Mouse (Mus musculus) MN1 (cell line): ENCODE measurements around the gene AL607142.1.

Source experiments
- DNase-seq: peaks from one replicate; pipeline ENCODE4 v3.0.0-alpha.2; 2016; ENCODE audit warnings: low spot score

AL607142.1 gene

DNA sequence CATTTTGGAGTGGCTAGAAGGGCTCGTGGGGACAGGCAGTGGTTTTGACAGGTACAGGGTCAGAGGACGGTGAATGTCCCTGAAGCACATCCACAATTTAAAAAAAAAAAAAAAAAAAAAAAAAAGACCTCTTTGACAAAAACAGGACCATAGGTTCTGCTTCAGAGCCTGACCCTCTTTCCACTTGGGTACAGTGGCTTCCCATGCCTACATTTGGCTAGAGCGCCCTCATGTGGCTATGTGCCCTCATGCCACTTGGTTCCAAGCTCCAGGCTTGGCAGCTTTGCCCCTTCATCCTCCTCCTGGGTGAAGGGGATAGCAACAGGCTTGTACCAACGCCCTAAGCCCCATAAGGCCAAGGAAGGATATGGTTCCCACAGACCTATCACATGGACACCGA, 39.8 kb downstream of the AL607142.1 start:
- peak; percentile 39 for DNase-seq

DNA sequence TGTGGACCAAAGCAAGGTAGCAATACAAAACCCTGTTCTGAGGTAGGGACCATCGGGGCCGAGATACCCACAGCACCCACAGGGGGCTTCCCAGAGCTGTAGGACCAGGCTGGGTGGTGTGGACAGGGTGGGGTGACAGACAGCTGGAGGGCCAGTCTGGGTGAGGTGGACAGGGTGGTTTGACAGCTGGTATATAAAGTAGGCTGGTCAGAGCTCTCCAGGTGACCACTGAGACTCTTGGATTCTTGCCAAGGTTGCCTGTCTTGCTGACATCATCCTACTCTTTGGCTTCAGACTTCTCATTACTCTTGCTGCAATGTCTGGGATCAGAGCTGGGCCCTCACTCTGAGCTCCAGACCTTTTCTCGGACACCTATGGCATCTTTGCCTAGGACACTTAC, 41.6 kb downstream of the AL607142.1 start:
- peak; percentile 21 for DNase-seq

DNA sequence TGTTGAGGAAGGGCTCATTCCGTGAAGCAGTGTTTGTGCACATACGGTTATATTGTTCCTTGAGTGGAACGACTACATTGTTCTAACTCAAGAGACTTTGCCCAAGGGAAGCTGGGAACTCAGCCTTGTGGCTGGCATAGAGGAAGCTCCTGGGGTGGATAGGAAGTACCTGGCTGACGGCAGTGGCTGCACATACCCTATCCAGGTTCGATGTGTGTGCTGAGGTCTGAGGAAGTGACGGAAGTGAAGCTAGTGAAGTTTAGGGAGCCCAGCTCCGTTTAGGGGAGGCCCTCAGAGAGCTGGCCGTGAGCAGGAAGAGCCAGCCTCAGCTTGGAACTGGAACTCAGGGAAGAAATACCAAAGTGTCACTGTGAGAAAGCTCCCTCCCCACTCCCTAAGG, 43.0 kb downstream of the AL607142.1 start:
- DNase-seq, result no peak

DNA sequence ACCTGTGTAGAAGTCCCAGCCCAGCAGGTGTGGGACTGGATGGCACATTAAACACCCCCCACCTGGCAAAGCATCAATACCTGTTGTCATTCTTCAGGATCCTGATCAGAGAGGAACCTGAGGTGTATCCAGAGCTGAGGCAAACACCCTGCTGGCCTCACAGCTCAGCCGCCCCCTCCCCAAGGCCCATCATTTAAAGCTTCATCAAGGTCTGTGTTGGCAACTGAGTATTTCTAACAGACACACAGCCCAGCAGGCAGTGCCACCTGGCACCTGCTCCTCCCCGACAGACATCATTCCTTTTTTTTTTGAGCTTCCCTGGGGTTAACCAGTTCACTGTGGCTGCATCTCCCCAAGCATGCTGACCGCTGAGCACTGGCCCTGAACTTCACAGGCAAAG, 50.7 kb downstream of the AL607142.1 start:
- no peak for DNase-seq

DNA sequence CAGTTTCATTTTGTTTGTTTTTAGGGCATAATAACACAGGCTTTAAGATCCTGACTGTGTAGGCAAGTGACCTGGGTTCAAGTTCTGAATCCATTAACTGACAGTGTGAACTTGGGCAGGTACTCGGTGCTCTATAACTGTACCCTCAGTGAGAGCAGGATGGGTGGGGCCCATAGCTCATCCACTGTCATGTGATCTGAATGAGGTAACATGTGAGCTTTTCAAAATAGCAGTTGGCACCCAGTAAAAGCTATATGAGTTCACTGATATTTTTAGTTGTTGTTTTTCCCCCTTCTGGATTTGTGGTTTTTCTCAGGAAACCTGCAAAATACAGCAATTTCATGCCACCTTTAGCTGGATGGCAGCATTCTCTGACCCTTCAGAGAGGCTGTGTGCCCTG, 51.5 kb downstream of the AL607142.1 start:
- DNase-seq, result no peak

DNA sequence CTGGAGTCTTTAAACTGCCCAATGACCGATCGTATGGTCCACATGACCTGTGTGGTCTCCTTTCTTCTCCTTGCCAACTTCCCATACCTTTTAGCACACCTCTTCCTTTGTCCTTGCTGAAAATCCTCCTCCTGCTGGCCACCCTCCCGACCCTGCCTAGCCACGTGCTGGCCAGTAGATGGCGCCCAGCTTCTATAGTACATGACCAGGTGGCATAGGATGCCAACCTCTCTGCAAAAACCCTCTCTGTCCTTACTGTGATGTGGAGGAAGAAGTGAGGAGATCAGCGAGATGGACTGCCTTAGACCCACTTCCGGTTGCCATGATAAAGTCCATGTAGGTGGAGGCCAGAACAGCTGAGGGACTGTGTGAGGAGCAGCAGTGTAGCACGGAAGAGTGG, 55.5 kb downstream of the AL607142.1 start:
- DNase-seq, result peak; percentile 61

DNA sequence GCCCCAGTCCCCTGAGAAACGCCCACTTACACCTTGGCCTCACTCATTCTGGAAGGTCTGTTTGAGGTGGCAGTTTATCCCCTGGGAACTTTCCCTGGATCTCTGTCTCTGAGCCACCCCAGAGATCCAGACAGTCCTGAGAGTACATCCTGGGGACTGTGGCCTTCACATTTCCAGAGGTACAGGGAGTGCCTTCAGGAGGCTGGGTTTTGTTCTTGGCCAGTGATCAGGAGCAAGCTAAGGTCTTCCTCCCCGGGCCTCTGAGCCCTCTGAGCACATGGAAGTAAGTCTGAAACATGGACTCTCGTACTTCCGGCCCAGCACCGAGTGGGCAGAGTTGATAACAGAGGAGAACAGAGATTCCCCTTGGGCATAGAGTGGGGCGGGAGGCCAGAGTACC, 59.9 kb downstream of the AL607142.1 start:
- no peak for DNase-seq

DNA sequence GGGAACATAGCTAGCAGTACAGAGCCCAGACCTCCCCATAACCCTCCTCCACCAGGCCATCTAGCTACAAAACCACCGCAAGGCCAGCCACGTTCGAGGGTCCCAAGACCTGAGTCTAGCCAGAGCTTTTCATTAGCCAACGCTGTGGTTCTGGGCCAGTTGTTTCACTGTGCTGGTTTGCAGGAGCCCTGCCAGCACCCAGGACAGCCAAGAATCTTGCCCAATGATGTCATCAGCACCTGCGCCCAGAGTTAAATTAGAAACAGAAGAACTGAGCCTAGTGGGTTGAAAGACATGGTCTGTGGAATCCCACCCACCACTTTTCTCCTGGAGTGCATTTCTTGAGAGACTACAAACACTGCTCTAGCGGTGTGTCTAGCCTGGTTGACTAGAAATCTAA, 61.3 kb downstream of the AL607142.1 start:
- no peak for DNase-seq

DNA sequence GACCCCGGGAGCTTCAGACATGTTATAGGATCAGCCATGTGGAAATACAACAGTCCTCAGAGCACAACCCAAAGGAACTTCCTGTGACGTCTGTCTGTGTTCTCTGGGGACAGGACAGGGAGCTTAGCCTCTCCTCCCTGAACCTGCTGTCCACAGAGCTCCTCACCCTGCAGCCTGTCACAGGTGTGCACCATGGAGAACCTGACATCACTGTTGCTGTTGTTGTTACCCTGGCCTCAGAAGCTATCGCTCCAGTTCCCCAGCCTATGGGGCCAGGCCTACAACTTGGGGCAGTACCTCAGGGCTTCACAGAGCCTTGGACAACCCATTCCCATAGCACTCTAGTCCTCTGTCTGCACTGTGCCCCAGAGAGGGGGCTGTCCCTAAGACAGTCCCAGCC, 62.5 kb downstream of the AL607142.1 start:
- DNase-seq, result no peak

DNA sequence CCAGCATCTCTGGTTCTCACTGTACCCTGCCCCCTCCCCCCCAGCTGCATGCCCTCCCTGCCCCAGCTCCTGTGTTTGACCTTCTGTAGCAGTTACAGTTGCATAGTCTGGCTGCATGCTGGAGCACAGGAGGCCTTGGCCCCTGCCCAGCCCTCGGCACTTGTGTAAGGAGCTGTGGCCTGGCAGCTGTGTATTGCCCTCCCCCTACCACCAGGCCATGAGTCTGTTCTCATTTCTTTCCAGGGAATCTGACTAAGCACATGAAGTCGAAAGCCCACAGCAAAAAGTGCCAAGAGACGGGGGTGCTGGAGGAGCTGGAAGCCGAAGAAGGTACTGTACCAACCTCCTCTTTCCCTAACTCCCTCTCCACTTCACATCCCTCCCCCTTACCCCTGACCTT, 63.2 kb downstream of the AL607142.1 start:
- DNase-seq, result peak; percentile 61

DNA sequence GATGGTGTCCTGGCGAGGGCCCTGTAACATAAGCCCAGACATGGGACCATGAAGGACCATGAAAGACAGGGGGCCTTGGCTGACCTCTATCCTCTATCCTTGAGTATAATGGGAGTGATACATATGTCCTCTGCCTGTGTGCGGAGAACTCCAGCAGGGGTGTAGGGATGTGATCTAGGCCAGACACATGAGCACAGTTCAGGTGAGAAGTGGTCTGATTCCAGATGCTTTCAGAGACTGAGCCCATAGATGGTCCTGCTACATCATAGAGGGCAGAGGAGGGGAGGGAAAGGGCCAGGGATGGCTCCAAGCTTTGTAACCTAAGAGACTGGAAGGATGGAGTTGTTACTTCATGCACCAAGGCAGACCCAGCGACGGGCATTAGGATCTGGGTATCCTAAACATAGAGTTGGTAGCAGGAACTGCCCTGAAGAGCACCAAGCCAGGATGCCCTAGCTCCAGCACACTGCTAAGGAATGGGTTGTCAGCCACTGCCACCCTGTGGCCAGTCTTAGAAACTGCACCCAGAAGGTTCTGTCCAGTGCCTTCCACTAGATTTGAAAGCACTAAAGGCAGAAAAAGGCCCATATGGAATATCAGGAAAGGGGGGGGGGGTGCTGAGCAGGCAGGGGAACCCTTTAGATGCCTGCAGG, 64.6 kb downstream of the AL607142.1 start:
- DNase-seq, result peak; percentile 63

DNA sequence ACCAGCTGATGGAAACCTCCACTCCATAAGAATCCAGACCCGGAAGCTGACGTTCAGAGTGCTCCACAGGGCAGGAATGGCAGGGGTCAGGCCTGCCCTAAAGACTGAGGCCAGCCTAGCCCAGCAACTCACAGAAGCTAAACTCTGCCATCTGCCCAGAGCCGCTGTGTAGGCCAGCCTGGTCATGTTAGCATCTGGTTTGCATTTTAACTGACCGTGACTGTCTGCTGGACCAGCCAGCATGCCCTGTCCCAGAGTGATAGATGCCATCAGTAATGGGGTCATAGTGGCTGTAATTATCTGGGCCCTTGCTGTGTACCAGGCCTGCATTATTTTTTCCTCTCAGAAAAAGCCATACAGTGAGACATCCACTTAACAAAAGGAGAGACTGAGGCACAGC, 66.1 kb downstream of the AL607142.1 start:
- peak; percentile 70 for DNase-seq

DNA sequence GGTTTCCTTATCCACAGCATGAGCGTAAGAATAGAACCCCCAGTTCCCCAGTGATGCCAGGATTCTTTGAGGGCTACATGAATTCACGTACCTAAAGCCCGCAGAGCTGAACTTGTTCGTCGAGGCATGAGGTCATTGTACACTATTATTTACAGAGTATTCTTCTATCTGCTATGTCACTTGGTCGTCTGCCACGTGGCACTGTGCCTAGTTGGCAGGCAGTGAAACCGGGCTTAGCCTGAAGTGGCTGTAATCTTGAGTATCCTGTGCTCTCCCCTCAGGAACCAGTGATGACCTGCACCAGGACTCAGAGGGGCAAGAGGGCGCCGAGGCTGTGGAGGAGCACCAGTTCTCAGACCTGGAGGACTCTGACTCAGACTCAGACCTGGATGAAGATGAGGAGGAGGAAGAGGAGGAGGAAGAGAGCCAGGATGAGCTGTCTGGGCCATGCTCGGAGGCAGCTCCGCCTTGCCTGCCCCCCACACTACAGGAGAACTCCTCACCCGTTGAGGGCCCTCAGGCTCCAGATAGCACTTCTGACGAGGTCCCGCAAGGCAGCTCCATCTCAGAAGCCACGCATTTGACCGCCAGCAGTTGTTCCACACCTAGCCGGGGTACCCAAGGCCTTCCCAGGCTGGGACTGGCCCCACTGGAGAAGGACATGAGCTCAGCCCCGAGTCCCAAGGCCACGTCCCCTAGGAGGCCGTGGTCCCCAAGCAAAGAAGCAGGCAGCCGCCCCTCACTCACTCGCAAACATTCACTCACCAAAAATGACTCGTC, 66.8 kb downstream of the AL607142.1 start:
- peak; percentile 82 for DNase-seq

DNA sequence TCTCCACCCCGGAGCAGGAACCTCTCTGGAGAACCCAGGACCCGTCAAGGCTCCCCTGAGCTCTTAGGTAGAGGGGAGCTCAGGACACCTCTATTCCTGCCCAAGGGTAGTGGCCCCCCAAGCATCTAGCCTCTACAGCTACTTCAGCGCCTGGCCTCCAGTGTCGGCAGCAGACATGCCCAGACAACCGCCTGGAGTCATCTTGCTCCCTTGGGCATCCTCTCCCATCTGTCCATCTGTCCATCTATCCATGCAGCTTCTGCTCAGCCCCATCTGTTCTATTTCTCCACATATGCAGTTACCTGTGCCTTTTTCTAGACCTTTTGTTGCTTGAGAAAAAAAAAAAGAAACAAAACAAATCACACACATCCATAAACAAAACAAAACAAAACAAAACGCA, 69.4 kb downstream of the AL607142.1 start:
- no peak for DNase-seq

DNA sequence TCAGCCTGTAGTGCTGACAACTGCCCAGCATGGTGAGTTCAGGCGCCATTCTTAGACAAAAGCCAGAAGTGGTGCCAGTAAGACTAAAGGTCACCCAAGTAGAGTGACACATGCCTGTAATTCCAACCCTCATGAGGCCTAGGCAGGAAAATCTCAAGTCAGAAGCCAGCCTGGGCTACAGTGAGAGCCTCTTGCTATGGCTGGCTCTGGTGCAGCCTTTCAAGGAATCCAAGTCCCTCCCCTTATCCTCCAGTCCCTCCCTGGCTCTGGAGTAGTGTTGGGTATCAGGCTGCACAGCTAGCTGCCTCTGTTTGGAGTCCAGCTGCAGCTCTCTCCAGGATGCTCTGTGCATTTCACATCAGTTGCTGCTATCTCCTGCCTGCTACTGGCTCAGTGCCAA, 77.0 kb downstream of the AL607142.1 start:
- peak; percentile 44 for DNase-seq

DNA sequence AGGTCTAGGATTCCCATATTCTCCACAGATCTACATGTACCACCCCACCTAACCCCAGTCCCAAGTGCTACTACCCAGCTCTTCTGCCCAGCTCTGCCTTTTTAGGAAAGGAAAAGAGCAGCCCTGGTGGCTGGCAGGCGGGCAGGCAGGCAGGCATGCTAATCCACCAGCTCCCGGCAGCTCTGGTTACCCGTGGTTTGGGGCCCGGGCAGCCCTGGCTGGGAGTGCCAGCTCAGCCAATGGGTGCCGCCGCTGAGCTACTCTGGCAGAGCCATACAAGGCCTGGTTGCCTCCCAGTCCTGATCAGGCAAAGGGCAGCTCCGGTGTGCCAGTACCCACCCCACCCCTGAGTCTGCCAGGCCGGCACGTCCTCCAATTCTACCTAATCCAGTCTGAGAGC, 78.1 kb downstream of the AL607142.1 start:
- DNase-seq, result peak; percentile 59
